Mouse (Mus musculus) hindbrain, embryonic 14.5 days (tissue): ENCODE measurements around the gene Dagla. TPM values are rescaled to one million over a fixed set of nuclear protein-coding genes. Genes with fewer than 3 reads are reported as not detected.

Experiments used
- ATAC-seq: fragments of 200-750 bp; cut with Nextera tagmentation; 2 replicates; pipeline ENCODE4 v1.8.0; 2017; ENCODE audit warnings: moderate number of reproducible peaks, mild to moderate bottlenecking, moderate TSS enrichment, moderate library complexity; ENCODE audit not compliant: low FRiP score
- DNase-seq: peaks from one replicate; pipeline ENCODE4 v3.0.0-alpha.2; 2015; ENCODE audit warnings: low spot score
- H3K27ac ChIP-seq: fragments of 300-500 bp; sonication (generic); 2 replicates; pipeline ENCODE4 v1.5.1; 2014; ENCODE audit warnings: mild to moderate bottlenecking, moderate library complexity
- H3K27me3 ChIP-seq: fragments of 300-500 bp; sonication (generic); 2 replicates; pipeline ENCODE4 v1.6.1; 2014; ENCODE audit warnings: mild to moderate bottlenecking, low read length, mixed read lengths; ENCODE audit not compliant: control insufficient read depth, insufficient read depth
- H3K36me3 ChIP-seq: fragments of 300-500 bp; sonication (generic); replicated peaks from 2 replicates; pipeline ENCODE4 v1.6.1; 2014; ENCODE audit not compliant: control insufficient read depth, insufficient read depth
- H3K4me1 ChIP-seq: fragments of 300-500 bp; sonication (generic); replicated peaks from 2 replicates; pipeline ENCODE4 v1.6.1; 2014; ENCODE audit warnings: antibody characterized with exemption, low read length, mixed read lengths; ENCODE audit not compliant: control insufficient read depth, insufficient read depth
- H3K4me2 ChIP-seq: fragments of 300-500 bp; sonication (generic); replicated peaks from 2 replicates; pipeline ENCODE4 v1.6.1; 2014; ENCODE audit warnings: mild to moderate bottlenecking, moderate library complexity
- H3K4me3 ChIP-seq: fragments of 300-500 bp; sonication (generic); replicated peaks from 2 replicates; pipeline ENCODE4 v1.5.1; 2014; ENCODE audit warnings: mild to moderate bottlenecking, low read length
- H3K9ac ChIP-seq: fragments of 300-500 bp; sonication (generic); 2 replicates; pipeline ENCODE4 v1.6.1; 2014
- H3K9me3 ChIP-seq: fragments of 300-500 bp; sonication (generic); 2 replicates; pipeline ENCODE4 v1.6.1; 2016; ENCODE audit warnings: low read length; ENCODE audit not compliant: control insufficient read depth
- WGBS: fragments of 180-500 bp; shearing (Covaris S2); extraction: QIAGEN DNeasy Blood & Tissue Kit; methylation state at CpG from one replicate; pipeline ENCODE4 v1.1.7; 2014; 5-methylcytosine and 5-hydroxymethylcytosine counted together
- polyA plus RNA-seq: library from polyadenylated mRNA; unstranded; fragments of >200 nt; fragmentation: Nextera tagmentation; extraction: Ambion mirVana; gene quantifications from 2 replicates; pipeline ENCODE4 v1.2.1, GENCODE M21; 2014

Dagla gene
- polyA plus RNA-seq, 1 experiment from 2014 or later: 10.2 TPM

DNA sequence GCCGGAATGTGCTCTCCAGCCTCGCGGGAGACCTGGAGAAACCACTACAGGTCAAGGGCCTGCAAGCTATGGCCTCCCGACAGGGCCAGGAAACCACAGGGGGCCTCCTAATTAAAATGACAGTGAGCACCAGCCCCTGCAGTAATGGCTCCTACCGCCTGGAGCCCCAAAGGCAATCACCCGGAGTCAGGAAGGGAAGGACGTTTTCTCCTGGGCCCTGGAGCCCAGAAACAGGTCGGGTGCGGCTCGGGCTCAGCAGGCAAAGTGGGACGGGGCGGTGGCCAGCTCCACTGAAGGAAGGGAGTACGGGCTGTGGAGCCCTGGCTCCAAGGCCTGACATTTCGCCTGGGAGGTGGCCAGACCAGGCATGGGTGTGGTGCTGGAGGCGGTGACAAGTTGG is 37.6 kb downstream of the Dagla start:
- DNase-seq (no peak), ATAC-seq (no peak)
- WGBS: 12% methylated on average over 15 of the region's 15 CpGs
- H3K9me3 ChIP-seq: no peaks in the 10 kb centered on the region
- no peak overlapping the region for H3K4me2 ChIP-seq
- no peak overlapping the region for H3K9ac ChIP-seq
- peaks cover 8% of the 10 kb centered on the region; the same call in 1 of the 2 replicates for H3K36me3 ChIP-seq
- H3K4me3 ChIP-seq: no peak overlapping the region
- no peaks in the 10 kb centered on the region for H3K4me1 ChIP-seq
- no peak overlapping the region for H3K27ac ChIP-seq
- H3K27me3 ChIP-seq: peaks cover 29% of the 10 kb centered on the region

DNA sequence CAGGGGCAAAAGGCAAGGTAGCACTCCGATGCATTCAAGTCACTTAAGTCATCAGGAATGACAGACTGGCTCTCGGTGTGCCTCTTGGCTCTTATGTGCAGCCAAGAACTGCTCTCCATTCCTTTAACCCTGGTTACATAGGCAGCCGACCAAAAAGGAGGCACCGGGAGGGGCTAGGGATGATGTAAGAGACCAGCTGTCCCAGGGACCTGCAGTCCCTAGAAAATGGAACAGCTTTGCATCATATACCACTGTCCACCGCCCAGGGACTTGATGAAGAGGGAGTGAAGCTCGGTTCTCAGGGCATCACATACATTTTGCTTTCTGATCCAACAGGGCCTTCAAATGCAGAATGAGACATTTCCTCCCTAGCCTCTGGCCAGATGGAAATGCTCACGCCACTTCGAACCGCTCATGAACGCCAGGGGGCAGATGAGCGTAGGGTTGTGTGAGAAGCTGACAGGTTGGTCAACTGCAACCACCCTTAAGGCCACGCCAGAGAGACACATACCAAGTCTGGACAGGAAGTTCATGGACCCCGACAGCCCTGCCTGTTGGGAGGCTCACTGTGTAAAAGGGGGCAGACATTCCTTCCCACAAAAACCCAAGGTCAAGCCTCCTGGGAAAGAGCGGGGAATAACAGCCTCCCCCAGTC is 38.4 kb downstream of the Dagla start:
- DNase-seq (peak; percentile 58), ATAC-seq (peak; percentile 52; the same call in 1 of the 2 replicates)
- Histone ChIP-seq H3K36me3 (peaks cover 13% of the 10 kb centered on the region; the same call in 1 of the 2 replicates), H3K4me3 (no peak overlapping the region), H3K9ac (no peak overlapping the region), H3K27me3 (peaks cover 25% of the 10 kb centered on the region), H3K27ac (no peak overlapping the region), H3K9me3 (no peaks in the 10 kb centered on the region), H3K4me2 (no peak overlapping the region), H3K4me1 (no peaks in the 10 kb centered on the region)
- 24% methylated on average over 14 of the region's 14 CpGs for WGBS

DNA sequence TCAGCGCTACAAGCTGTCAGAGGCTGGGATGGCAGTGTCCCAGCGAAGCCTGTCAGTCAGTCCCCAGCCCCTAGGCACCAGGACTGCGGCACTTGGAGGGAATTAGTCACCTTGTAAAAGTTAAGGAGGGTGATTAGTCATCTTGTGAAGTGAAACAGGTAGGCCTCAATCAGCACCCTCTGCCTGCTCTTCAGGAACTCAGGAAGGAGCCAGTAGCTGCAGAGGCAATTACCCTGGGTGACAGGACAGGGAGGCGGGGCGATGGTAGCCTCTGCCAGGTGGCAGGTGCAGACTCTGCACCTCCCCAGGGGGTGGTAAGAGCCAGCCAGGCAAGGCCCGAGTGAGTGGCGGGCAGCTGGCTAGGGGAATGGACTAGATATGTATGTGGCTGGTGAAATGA is 43.3 kb downstream of the Dagla start:
- peaks cover 30% of the 10 kb centered on the region for H3K36me3 ChIP-seq
- H3K27ac ChIP-seq: no peak overlapping the region
- no peak overlapping the region for H3K4me2 ChIP-seq
- H3K4me3 ChIP-seq: no peak overlapping the region
- H3K27me3 ChIP-seq: peaks cover 16% of the 10 kb centered on the region
- H3K9me3 ChIP-seq: no peaks in the 10 kb centered on the region
- ATAC-seq (no peak), DNase-seq (no peak)
- no peak overlapping the region for H3K9ac ChIP-seq
- 75% methylated on average over 7 of the region's 7 CpGs for WGBS
- H3K4me1 ChIP-seq: no peaks in the 10 kb centered on the region

DNA sequence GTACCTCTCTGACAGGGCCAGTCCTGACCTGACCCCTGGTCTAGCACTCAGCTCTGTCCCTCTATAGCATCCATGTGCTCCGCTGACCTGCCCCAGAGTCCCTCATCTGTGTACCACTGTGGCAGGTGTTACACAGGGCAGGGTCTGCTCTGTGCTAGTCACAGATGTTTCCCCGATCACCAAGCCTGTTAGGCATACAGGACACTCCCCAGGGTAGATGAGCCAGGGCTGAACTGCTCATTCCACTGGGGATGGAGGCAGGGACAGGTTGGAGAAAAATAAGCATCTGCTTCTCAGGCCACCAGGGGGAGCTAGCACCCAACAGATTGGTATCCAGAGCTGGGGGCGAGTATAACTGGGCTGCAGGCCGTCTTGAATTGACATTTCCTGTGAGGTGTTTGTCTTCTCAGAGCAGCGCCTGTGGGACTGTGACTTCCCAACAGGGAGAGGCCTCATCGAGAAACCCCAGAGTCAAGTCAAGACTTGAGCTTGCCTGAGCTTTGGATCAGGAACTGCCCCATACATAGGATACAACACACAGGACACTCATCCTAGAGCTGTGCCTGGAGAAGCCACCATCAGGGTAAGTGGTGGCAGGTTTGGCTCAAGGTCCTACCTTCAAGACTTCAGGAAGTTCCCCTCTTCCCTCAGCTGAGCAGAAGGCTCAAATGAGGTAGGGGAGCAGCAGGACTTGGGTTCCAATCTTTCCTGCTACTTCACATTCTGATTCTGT is 46.2 kb downstream of the Dagla start:
- Histone ChIP-seq H3K36me3 (peaks cover 35% of the 10 kb centered on the region), H3K4me2 (no peak overlapping the region), H3K4me1 (no peaks in the 10 kb centered on the region), H3K9ac (no peak overlapping the region), H3K9me3 (no peaks in the 10 kb centered on the region), H3K27me3 (0 out of 2 replicates have a peak, but pooled peaks cover 5% of the 10 kb centered on the region), H3K4me3 (no peak overlapping the region), H3K27ac (no peak overlapping the region)
- peak; percentile 86 for DNase-seq
- peak; percentile 72; the same call in 1 of the 2 replicates for ATAC-seq
- 18% methylated on average over 6 of the region's 6 CpGs for WGBS

DNA sequence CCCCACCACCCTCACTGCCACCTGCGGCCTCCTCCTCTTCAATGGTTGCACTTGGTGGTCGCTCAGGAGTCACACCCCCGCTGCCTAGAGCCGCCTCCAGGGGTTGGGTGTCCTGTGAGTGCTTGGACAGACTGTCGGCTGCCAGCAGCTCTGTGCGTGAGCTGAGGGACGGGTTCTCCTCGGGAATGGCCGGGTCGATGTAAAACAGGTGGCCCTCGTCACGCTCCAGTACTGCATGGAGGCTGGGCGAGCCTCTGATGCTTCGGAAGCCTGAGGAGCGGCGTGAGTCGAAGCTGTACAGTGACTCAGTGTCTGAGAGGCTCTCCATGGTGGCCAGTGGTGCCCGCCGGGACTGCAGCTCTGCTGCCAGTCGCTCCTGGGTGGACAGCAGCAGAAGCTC is 56.5 kb downstream of the Dagla start:
- H3K9me3 ChIP-seq: no peaks in the 10 kb centered on the region
- no peaks in the 10 kb centered on the region for H3K27me3 ChIP-seq
- no peak overlapping the region for H3K4me3 ChIP-seq
- H3K9ac ChIP-seq: no peak overlapping the region
- no peak for ATAC-seq
- H3K4me1 ChIP-seq: 0 out of 2 replicates have a peak, but pooled peaks cover 1% of the 10 kb centered on the region
- no peak overlapping the region for H3K27ac ChIP-seq
- H3K36me3 ChIP-seq: peaks cover 21% of the 10 kb centered on the region
- WGBS: 58% methylated on average over 20 of the region's 20 CpGs
- H3K4me2 ChIP-seq: no peak overlapping the region
- no peak for DNase-seq

DNA sequence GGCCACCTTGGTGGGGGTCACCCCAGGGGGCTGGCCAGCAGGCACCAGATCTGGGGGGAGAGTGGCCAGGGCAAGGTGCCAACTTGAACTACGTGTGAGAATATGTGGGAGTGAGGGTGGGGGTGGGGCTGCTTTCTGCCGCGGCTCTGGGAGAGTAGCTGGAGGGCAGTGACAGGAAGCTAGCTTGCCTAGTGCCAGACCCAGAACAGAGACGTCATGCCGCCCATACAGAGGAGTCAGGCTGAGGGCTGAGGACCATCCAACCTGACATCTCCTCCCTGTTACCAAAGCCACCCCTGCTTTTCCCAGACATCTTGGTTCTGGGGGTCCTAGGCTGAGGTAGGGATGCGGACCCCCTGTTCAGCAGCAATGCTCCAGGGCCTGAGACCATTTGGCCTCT is 57.5 kb downstream of the Dagla start:
- DNase-seq (no peak), ATAC-seq (no peak)
- H3K36me3 ChIP-seq: peaks cover 21% of the 10 kb centered on the region
- no peak overlapping the region for H3K4me3 ChIP-seq
- H3K4me1 ChIP-seq: 0 out of 2 replicates have a peak, but pooled peaks cover 5% of the 10 kb centered on the region
- no peaks in the 10 kb centered on the region for H3K9me3 ChIP-seq
- no peak overlapping the region for H3K27ac ChIP-seq
- 41% methylated on average over 6 of the region's 6 CpGs for WGBS
- H3K27me3 ChIP-seq: no peaks in the 10 kb centered on the region
- no peak overlapping the region for H3K9ac ChIP-seq
- no peak overlapping the region for H3K4me2 ChIP-seq

DNA sequence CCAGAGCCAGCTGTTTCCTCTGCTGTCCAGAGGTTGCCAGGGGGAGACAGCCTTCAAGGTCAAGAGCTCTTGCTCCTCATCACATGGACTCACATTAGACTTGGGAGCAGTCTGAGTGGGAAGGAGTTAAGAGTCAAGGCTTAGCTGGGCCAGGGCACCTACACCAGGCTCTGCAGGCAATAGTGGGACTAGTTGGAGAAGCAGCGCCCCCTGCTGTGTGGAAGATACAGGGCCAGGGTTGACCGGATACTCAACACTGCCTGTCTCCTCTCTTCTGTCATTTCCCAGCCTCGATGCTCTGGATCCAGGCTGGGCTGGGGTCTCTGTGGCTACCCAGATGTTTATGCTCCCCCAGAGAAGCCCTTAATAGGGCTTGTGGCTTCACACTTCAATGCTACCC is 60.5 kb downstream of the Dagla start:
- peaks cover 16% of the 10 kb centered on the region for H3K27me3 ChIP-seq
- 22% methylated on average over 3 of the region's 3 CpGs for WGBS
- ATAC-seq (no peak), DNase-seq (no peak)
- H3K9me3 ChIP-seq: no peaks in the 10 kb centered on the region
- H3K4me3 ChIP-seq: no peak overlapping the region
- H3K27ac ChIP-seq: no peak overlapping the region
- no peak overlapping the region for H3K9ac ChIP-seq
- 0 out of 2 replicates have a peak, but pooled peaks cover 5% of the 10 kb centered on the region for H3K4me1 ChIP-seq
- H3K36me3 ChIP-seq: peaks cover 10% of the 10 kb centered on the region; the same call in 1 of the 2 replicates
- H3K4me2 ChIP-seq: no peak overlapping the region

DNA sequence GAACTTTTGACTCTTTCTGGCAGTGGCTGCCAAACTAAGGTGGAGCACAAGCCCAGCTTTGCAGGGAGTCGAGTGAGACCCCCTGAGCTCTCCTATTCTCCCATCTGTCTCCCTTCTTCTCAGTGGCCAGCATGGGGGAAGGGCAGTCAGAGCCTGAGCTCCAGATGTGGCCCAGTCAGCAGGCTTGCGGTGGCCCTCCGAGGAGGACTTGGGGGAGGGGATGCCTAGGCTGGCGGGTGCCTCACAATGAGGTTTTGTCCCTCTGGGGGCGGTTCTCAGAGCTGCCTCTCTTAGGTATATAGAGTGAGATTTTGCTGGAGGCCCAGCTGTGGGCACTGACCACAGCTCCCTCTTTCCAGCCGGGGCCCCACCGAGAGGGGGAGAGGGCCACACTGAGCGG is 61.8 kb downstream of the Dagla start:
- H3K4me2 ChIP-seq: no peak overlapping the region
- 0 out of 2 replicates have a peak, but pooled peaks cover 5% of the 10 kb centered on the region for H3K4me1 ChIP-seq
- H3K4me3 ChIP-seq: no peak overlapping the region
- no peak overlapping the region for H3K27ac ChIP-seq
- no peaks in the 10 kb centered on the region for H3K9me3 ChIP-seq
- H3K27me3 ChIP-seq: peaks cover 20% of the 10 kb centered on the region
- DNase-seq: no peak
- no peak overlapping the region for H3K9ac ChIP-seq
- no peak for ATAC-seq
- peaks cover 10% of the 10 kb centered on the region; the same call in 1 of the 2 replicates for H3K36me3 ChIP-seq
- 6% methylated on average over 8 of the region's 8 CpGs for WGBS

DNA sequence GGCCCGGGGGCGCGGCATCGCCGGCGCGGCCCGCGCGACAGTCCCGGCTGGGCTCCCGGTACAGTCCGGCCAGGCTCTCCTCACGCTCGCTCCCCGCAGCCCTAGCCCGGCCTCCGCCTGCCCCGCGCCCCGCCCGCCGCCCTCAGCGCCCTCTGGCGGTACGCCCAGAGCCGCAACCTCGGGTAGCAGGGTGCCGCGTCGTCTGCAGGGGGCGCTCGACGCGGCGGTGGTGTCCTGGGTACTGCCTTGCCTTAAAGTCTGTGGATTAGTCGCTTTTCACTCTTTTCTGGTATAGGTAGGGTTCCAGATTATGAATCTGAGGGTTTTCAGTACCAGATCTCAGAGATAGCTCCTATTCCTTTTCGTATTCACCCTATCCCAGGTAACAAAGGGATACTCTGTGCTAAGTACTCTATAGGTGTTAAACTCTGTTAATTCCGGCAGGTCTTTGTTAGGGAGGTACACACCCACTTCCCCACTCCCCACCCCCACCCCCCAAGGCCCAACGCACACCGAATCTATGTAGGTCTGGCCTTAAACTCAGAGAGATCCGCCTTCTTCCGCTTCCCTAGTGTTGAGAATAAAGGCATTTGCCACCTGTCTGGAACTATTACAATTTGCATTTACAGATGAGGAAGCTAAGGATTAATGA is 63.9 kb downstream of the Dagla start, which contains the start of gene Myrf:
Gene Myrf, minus strand, starts transcription at position 95 of the 652 bp plus-strand sequence.
- Histone ChIP-seq H3K9me3 (no peaks in the 10 kb centered on the region), H3K9ac (peak within 1 kb of the TSS; percentile 54), H3K4me2 (peak within 1 kb of the TSS; percentile 71), H3K27ac (no peak within 1 kb of the TSS), H3K27me3 (peaks cover 20% of the 10 kb centered on the region), H3K4me1 (0 out of 2 replicates have a peak, but pooled peaks cover 5% of the 10 kb centered on the region), H3K4me3 (peak within 1 kb of the TSS; percentile 38), H3K36me3 (no peaks in the 10 kb centered on the region)
- ATAC-seq: peak; percentile 56
- DNase-seq: peak; percentile 72
- WGBS: 9% methylated on average over 43 of the region's 43 CpGs
